Mouse (Mus musculus): ENCODE data around the gene Spocd1.

DNA sequence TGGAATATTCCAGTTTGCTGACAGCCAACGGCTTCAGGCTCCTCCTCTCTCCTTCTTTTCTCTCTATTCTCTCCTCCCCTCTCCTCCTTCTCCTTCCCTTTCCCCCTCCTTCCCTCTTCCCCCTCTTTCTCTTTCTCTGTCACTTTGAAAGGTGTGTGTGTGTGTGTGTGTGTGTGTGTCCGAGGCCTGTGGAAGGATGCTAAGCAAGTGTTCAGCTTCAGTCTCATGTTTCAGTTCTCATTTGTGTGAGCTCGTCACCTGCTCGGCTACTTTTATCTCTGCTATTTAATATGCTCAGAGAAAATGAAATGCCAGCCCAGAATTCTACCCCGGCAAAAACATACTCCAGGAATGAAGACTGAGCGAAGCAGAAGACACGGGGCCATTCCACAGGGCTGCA lies 48.4 kb upstream of the Spocd1 start:
- TF ChIP-seq CTCF (IDR thresholded peaks at IDR 0.05; ENCODE audit: low read depth, low read length) (no peak), POLR2A (IDR thresholded peaks at IDR 0.05; ENCODE audit: insufficient read depth, low read length) (no peak)

All from ES-Bruce4 (cell line).